9 mouse cellular contexts compared by ENCODE assay signal in genomic region chr11:22001321-22002061, GRCm38 (mm10). TPM values are rescaled to one million over a fixed set of nuclear protein-coding genes. Genes with fewer than 3 reads are reported as not detected.
A peak's percentile ranks its signal among the peaks of the same experiment; 100 is the strongest.
DNase-seq lines count a peak whose midpoint lies in the region; ATAC-seq lines count a peak whose summit lies in the region.
"Had no signal": no experiment of that assay in that cellular context is flagged by ENCODE, and none has a peak within 500 bp of the region (broad histone marks: within the 10 kb centered on the region; RNA-seq: fewer than 3 reads in every experiment).

No protein-coding gene starts in this region.

- peak overlapping the region; percentile 96 for H3K9ac ChIP-seq in forebrain, embryonic 13.5 days
- peak overlapping the region; percentile 20; the same call in 1 of the 2 replicates for H3K9ac ChIP-seq in hindbrain, embryonic 14.5 days
- H3K9ac ChIP-seq in limb, embryonic 12.5 days (replicated peaks): peak overlapping the region; percentile 58
- H3K9ac ChIP-seq in midbrain, embryonic 16.5 days (ENCODE audit: low read depth, low read length): peak overlapping the region; percentile 63

- DNase-seq in cerebellum, adult 9-11 months: peak; percentile 20
- DNase-seq in cerebellum, adult 11 months: no peak
- peak; percentile 70 for DNase-seq in adrenal gland, adult 2 months
- DNase-seq in hindbrain, embryonic 14.5 days (ENCODE audit: low spot score): no peak
- peak; percentile 61 for DNase-seq in urinary bladder, postnatal 14 days (ENCODE audit: low spot score)

- peaks cover 67% of the 10 kb centered on the region for H3K4me1 ChIP-seq in forebrain, embryonic 13.5 days
- peaks cover 7% of the 10 kb centered on the region; the same call in 1 of the 2 replicates for H3K4me1 ChIP-seq in hindbrain, embryonic 14.5 days (replicated peaks; ENCODE audit: control insufficient read depth, insufficient read depth, low read length)
- peaks cover 47% of the 10 kb centered on the region for H3K4me1 ChIP-seq in limb, embryonic 12.5 days (replicated peaks)
- peaks cover 14% of the 10 kb centered on the region for H3K4me1 ChIP-seq in midbrain, embryonic 16.5 days (ENCODE audit: control insufficient read depth, insufficient read depth, low read length)

- peak overlapping the region; percentile 98 for H3K27ac ChIP-seq in forebrain, embryonic 13.5 days
- peak overlapping the region; percentile 47 for H3K27ac ChIP-seq in hindbrain, embryonic 14.5 days
- 0 out of 2 replicates have a peak overlapping the region, but pooled peaks have one; percentile 29 for H3K27ac ChIP-seq in limb, embryonic 12.5 days
- peak overlapping the region; percentile 84 for H3K27ac ChIP-seq in midbrain, embryonic 16.5 days (ENCODE audit: low read length)

- peak; percentile 87 for ATAC-seq in forebrain, embryonic 13.5 days
- ATAC-seq in hindbrain, embryonic 14.5 days (ENCODE audit: low FRiP score): peak; percentile 77
- peak; percentile 90 for ATAC-seq in limb, embryonic 12.5 days (ENCODE audit: insufficient number of reproducible peaks, insufficient read depth, low FRiP score, low TSS enrichment, low read depth)
- ATAC-seq in midbrain, embryonic 16.5 days: peak; percentile 84

- WGBS in forebrain, embryonic 13.5 days: 0% methylated on average over 36 of the region's 59 CpGs
- 1% methylated on average over 48 of the region's 59 CpGs for WGBS in hindbrain, embryonic 14.5 days
- under 1% methylated on average over 44 of the region's 59 CpGs for WGBS in limb, embryonic 12.5 days
- under 1% methylated on average over 45 of the region's 59 CpGs for WGBS in midbrain, embryonic 16.5 days

- peak overlapping the region; percentile 75 for H3K4me3 ChIP-seq in forebrain, embryonic 13.5 days
- peak overlapping the region; percentile 36 for H3K4me3 ChIP-seq in hindbrain, embryonic 14.5 days (replicated peaks; ENCODE audit: low read length)
- H3K4me3 ChIP-seq in limb, embryonic 12.5 days (replicated peaks): peak overlapping the region; percentile 56
- peak overlapping the region; percentile 49 for H3K4me3 ChIP-seq in midbrain, embryonic 16.5 days (ENCODE audit: low read depth, low read length)

- H3K9me3 ChIP-seq in forebrain, embryonic 13.5 days (replicated peaks): no peaks in the 10 kb centered on the region
- no peaks in the 10 kb centered on the region for H3K9me3 ChIP-seq in hindbrain, embryonic 14.5 days (ENCODE audit: control insufficient read depth, low read length)
- no peaks in the 10 kb centered on the region for H3K9me3 ChIP-seq in limb, embryonic 12.5 days
- no peaks in the 10 kb centered on the region for H3K9me3 ChIP-seq in midbrain, embryonic 16.5 days (replicated peaks; ENCODE audit: control insufficient read depth, low read length, poor library complexity, severe bottlenecking)

- peak overlapping the region; percentile 88 for H3K4me2 ChIP-seq in forebrain, embryonic 13.5 days
- H3K4me2 ChIP-seq in hindbrain, embryonic 14.5 days (replicated peaks): peak overlapping the region; percentile 60
- H3K4me2 ChIP-seq in limb, embryonic 12.5 days: peak overlapping the region; percentile 95
- peak overlapping the region; percentile 63 for H3K4me2 ChIP-seq in midbrain, embryonic 16.5 days (ENCODE audit: low read length)

- H3K27me3 ChIP-seq in forebrain, embryonic 13.5 days: peaks cover 62% of the 10 kb centered on the region
- peaks cover 95% of the 10 kb centered on the region for H3K27me3 ChIP-seq in hindbrain, embryonic 14.5 days (ENCODE audit: control insufficient read depth, insufficient read depth, low read length)
- H3K27me3 ChIP-seq in limb, embryonic 12.5 days: peaks cover 99% of the 10 kb centered on the region
- H3K27me3 ChIP-seq in midbrain, embryonic 16.5 days (ENCODE audit: control insufficient read depth, insufficient read depth, low read depth, low read length): peaks cover 36% of the 10 kb centered on the region

- peaks cover 3% of the 10 kb centered on the region; the same call in 1 of the 2 replicates for H3K36me3 ChIP-seq in forebrain, embryonic 13.5 days (ENCODE audit: poor library complexity, severe bottlenecking)
- peaks cover 3% of the 10 kb centered on the region; the same call in 1 of the 2 replicates for H3K36me3 ChIP-seq in hindbrain, embryonic 14.5 days (replicated peaks; ENCODE audit: control insufficient read depth, insufficient read depth)
- H3K36me3 ChIP-seq in limb, embryonic 12.5 days: no peaks in the 10 kb centered on the region
- 0 out of 2 replicates have a peak, but pooled peaks cover 2% of the 10 kb centered on the region for H3K36me3 ChIP-seq in midbrain, embryonic 16.5 days (ENCODE audit: control insufficient read depth, insufficient read depth, low read length)

RNA-seq across cellular contexts. Expression of gene Otx1, which starts 1.2 kb away (rescaled TPM):
- not detected for total RNA-seq in adrenal gland, adult 2 months (2021)
- not detected in 2 replicates for polyA plus RNA-seq in adrenal gland, adult 2 months (2012; rRNA removed)
- polyA plus RNA-seq in forebrain, embryonic 13.5 days (2015; fragmentation: Nextera tagmentation; extraction: Ambion mirVana): 20.0 and 24.0 TPM in 2 replicates
- 0.37 and 1.6 TPM in 2 replicates for polyA plus RNA-seq in hindbrain, embryonic 14.5 days (2014; fragmentation: Nextera tagmentation; extraction: Ambion mirVana)
- polyA plus RNA-seq in limb, embryonic 12.5 days (2016; fragmentation: Nextera tagmentation; extraction: Ambion mirVana): 0.97 and 1.1 TPM in 2 replicates
- 9.8 and 11.0 TPM in 2 replicates for polyA plus RNA-seq in midbrain, embryonic 16.5 days (2015; fragmentation: Nextera tagmentation; extraction: Ambion mirVana)
- total RNA-seq: hematopoietic stem cell, adult 5-6 weeks had no signal

Comparison
In these comparisons a context has a peak if more than half of its experiments do, and no peak if none do; other contexts are left out.
1. DNase-seq: peak in cerebellum, adult 9-11 months (single experiment), adrenal gland, adult 2 months (single experiment) and urinary bladder, postnatal 14 days (single experiment); none in cerebellum, adult 11 months (single experiment) and hindbrain, embryonic 14.5 days (single experiment).
2. H3K27ac ChIP-seq: peak in every context shown above with its lines; median percentile 98 in forebrain, embryonic 13.5 days; 84 in midbrain, embryonic 16.5 days; 47 in hindbrain, embryonic 14.5 days; 29 in limb, embryonic 12.5 days.
3. H3K9ac ChIP-seq: peak in every context shown above with its lines; median percentile 96 in forebrain, embryonic 13.5 days; 63 in midbrain, embryonic 16.5 days; 58 in limb, embryonic 12.5 days; 20 in hindbrain, embryonic 14.5 days.
4. Peak in every context shown above with its lines, with median percentiles within 50 percentile points of each other: ATAC-seq, H3K4me2 ChIP-seq and H3K4me3 ChIP-seq.